Mouse (Mus musculus) A20 (cell line): ENCODE data around the gene Rpl13.

Source experiments
- DNase-seq: peaks from one replicate; pipeline ENCODE4 v3.0.0-alpha.2; 2011; ENCODE audit warnings: low read depth, low spot score

Rpl13 gene

DNA sequence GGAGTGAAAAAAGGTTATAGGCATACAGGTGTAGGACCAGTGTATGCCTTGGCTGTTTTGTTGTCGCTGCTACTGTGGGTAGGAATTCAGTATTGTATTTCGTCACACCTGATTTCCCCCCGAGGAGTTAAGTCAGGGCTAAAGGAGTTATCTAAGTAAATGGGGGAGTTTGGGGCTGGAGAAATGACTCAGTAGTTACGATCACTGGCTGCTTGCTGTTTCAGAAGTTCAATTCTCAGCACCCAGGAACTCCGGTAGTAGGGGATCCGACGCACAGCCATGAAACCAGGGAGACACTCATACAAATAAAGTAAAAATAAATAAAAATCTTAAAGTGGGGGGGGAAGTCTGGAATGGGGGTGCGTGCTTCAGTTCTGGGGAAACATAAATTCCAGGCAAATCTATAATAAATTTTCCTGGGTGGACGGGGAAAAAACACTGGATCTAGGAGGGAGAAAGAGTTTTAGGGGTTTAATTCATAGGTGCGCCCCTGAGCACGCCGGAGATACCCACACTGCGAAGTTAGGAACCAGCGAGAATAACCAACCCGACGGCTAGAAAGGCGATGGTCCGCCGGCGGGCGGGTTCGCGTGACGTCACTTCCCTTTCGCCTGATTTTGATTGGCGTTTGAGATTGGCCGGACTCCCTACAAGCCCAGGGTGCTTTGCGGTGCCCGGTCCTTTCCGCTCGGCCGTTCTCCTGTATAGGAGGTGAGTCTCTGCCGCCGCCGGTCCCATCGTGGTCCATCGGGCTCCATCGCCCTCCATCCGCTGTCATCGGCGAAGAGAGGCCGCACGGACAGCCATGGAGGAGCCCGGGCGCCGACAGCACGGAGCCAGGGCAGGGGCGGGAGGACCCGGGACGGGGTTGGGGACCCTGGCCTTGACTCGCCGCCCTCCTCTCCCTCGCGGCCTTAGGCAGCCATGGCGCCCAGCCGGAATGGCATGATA, at the start of gene Rpl13:
Gene Rpl13 (plus strand): TSS at position 616 of the 951 bp plus-strand sequence.
- peak; percentile 97 for DNase-seq

DNA sequence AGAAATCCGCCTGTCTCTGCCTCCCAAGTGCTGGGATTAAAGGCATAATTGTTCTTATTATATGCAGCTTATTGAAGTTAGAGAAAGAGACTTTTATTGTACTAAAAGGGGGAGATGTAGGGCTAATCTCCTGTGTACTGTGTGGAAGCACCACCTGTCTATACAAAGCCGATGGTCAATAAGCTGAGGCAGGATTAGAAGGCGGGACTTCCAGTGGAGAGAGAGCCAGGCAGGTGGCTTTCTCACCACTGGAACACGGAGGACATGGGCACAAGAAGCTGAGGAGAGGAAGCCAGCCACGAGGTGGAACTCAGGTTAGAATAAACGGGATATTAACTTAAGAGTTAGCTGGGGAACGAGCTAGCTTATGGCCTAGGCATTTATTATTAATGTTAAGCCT, 39.4 kb upstream of the Rpl13 start, which contains the start of gene Spg7:
Gene Spg7 (plus strand): TSS at position 222 of the 400 bp plus-strand sequence.
- DNase-seq: no peak

DNA sequence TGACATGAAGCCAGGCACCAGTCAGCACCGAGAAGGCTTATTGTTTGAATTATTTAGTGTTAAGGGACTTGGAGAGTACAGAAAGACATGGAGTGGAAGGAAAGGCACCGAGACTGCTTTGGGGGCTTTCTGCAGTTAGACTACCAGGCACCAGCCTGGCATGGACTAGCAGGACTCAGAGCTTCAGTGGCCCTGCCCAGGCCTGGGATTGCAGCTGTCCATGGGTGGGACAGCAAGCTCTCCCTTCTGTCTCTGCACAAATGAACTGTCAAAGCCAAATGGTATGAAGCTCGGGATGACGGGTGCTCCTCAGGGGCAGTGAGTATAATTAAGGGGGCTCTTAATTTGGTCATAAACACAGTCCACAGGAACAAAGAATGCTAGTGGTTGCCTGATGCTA, 38.1 kb upstream of the Rpl13 start:
- no peak for DNase-seq

DNA sequence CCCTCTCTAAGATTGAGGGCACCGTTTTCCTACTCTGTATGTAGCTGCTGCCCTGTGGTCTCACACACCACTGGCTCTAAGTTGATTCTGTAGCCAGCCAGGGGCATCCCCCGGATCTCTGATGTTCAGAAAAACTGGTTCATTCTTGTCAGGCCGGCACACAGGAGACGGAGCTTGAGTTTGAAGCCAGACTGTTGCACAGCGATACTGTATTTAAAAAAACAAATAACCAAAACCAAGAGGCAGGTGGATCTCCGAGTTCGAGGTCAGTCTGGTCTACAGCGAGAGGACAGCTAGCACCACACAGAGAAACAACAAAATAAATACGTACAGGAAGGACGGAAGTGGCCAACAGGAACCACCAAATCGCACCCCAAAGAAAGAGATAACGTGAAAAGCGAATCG, 37.3 kb upstream of the Rpl13 start:
- no peak for DNase-seq

DNA sequence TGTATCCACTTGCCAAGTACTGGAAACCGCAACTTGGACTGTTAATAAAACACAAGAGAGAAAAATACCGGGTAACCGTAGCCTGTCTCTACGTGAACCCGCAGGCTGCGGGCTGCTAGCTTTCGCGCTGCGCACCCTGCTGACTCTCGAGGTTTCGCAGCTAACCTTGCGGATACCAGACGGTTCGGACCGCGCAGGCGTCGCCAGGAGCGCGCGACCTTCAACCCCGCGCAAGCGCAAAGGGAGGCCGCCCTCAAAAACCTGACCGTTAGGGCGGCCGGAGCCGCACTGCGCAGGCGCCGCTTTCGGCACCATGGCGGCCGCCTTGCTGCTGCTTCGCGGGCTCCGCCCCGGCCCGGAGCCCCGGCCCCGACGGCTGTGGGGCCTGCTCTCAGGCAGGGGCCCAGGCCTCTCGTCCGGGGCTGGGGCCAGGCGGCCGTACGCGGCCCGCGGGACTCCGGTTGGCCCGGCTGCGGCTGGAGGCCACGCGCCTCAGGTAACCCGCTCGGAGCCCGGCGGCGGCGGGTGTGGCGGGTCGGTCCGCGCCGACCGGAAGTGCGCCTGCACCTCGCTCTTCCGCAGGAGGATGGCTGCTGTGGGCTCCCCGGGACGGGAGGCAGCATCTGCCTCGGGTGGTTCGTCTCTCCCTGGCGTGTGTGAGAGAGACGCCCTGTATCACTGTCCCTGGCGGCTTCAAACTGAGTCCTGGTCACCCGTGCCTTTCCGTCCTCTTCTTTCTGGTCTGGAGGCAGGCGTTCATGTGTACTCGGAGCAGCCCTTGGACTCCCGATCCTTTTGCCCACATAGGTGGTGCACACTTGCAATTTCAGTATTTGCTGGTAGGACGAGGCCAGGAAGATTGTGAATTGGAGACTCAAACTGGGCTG, 36.7 kb upstream of the Rpl13 start:
- peak; percentile 98 for DNase-seq

DNA sequence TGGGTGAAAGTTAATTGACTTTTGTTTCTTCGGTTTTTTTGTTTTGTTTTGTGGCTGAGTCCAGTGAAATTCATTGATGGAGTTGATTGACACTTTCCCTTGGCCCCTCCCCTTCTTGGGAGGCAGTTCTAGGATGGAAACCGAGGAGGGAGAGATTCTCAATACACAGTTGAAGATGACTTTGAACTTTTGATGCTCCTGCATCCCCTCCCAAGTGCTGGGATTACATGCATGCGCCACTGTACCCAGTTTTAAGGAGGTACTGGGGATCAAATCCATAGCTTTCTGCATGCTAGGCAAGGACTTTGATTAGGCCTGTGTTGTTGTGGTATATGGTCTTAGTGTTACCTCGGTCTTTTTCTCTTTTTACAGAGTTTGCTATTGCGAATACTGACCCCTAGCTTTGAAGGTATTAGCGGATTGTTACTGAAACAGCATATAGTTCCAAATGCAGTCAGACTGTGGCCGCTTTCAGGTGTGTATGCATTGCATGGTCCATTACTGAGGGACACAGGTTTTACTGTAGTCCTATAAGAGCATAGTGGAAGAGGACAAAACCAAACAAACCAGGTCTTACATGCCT, 36.0 kb upstream of the Rpl13 start:
- DNase-seq: peak; percentile 61

DNA sequence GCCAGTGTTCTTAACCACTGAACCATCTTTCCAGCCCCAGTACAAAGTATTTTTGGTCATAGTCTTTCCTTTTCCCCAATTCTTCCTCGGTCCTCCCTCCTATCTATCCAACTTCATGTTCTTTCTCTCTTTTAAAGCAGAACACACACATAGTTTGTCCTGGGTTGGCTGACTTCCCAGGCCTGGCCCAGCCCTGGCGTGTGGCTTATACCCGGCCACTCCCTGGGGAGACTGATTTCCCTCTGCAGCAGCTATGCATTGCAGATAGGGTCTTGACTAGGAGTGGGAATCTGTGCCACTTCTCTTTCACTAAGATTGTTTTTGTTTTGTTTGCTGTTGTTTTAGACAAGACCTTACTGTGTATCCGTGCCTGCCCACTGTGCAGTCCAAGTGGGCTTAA, 31.0 kb upstream of the Rpl13 start:
- no peak for DNase-seq

DNA sequence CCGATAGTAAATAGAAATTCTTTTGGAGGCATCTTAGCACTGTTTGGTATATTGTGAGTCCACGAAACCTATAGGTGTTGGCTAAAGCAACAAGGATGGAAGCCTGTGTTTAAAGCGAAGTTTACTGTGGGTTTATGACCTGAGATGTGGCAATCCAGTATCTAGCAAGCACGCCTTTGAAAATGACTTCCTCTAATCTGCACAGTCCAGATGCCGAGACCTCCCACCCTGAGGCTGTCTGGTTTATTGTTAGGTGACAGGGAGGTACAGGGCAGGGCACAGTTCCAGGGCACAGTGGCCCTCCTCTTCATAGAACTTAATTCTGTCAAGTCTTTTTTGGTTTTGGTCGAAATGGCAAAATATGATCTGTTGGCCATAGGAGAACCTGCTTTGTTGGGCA, 24.9 kb upstream of the Rpl13 start:
- no peak for DNase-seq

DNA sequence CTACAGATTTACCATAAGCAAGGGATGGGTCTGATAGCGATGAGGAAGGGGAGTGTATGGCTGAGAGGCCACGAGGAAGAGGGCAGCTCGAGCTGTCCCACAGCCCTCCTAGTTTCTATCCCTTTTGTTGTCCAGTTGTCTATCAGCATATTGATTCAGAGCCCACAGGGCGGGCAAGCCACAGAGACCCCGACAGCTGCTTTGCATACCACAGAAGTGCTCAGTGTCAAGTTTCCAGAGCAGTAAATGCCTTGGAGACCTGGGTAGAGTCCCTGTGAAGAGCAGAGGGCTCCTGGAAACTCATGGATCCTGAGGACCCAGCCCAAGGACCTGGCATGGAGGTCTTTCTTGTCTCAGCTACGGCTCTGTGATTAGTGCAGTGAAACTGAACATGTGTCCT, 19.2 kb upstream of the Rpl13 start:
- DNase-seq: no peak

DNA sequence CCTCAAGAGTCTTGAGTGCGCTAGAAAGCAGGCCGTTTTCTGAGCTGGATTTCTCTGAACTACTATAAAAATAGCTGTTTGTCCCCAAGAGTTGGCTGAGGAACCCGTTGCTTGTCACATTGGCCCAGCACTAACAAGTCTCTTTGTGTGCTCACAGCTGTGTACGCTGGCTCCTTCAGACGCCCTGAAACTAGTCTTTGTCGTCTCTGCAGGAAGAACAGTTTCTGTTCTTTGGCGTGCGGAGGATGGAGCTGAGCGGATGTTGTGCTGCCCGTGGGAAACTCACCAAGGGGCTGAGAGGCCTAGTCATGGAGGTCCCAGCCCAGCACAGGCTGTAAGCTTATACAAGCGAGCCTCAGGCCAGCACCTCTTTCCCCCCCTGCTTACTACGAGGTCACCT, 18.5 kb upstream of the Rpl13 start:
- DNase-seq: no peak

DNA sequence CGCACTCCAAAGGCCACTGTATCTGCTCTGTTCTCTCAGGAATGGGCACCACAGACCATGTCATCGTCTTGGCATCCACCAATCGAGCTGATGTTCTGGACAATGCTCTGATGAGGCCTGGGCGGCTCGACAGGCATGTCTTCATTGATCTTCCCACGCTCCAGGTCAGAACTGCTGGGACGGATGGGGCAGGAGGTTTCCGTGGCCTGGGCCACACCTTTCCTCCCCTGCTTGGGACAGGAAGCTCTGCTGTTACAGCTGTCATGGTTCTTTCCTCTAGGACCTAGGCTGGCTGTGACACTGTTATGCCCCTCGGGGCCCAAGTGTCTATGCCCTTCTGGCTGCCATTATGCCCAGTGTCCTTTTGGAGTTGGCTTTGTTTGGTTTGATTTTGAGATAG, 14.9 kb upstream of the Rpl13 start:
- DNase-seq: no peak

DNA sequence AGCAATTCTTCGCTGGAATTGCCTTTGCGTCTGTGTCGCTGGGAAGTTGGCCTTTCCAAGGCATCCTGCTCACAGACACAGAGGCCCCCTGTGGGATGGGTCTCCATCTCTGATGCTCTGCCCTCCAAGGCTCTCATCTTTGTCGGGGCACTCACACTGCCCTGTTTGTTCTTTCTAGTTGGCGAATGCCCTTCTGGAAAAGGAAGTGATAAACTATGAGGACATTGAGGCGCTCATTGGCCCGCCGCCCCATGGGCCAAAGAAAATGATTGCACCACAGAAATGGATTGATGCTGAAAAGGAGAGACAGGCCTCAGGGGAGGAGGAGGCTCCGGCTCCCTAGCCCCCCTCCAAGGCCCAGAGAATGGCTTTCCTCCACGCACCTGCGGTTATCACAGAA, 4.9 kb upstream of the Rpl13 start:
- DNase-seq: no peak

DNA sequence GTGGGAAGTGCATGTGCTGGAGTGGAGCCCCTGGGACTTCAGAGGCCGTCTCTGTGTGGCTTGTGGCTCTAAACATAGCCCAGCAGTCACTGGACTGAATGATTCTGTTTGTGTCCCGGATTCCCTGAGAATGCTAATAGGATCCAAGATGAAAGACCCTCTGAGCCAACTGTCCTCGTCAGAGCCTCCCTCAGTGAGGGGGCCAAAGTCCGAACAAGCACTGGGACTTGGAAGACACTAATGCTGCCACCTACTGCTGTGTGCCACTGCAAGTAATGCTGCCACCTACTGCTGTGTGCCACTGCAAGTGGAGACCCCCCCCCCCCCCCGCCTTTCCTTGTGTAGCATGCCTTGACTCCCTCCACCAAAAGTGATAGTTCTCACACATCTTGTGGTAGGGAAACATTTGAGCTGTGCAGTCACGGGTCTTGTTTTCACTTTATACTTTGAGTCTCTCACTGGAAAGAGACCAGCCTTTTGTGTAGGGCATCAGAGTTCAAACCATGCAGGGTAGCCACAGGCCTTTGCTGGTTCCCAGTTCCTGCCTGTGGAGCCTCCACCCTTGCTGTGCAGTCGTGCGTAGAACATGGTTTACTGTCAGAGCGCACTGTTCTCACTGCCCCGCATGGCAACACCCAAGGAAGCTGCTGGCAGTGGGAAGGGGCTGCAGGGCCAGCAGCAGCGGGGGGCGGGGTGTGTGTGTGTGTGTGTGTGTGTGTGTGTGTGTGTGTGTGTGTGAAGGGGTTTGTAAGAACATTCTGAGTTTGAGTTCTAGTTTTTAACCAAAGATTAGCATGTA, 4.2 kb upstream of the Rpl13 start:
- DNase-seq: no peak

DNA sequence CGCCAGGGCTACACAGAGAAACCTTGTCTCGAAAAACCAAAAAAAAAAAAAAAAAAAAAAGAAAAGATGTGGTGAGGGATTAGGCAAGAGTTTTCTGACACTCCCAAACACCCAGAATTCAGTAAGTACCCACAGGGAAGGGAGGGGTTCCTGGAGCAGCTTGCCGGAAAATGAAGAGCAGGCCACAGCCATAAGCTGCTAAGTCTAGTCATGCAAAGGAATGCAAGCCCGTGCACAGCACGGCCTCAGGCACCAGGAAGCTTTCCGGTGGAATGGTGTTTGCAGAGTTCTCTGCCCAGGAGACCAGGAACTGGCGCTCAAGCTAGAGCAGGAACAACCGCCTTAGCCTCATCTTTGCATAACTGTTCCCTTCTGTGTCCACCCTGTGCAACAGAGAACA, 1.9 kb upstream of the Rpl13 start:
- no peak for DNase-seq

DNA sequence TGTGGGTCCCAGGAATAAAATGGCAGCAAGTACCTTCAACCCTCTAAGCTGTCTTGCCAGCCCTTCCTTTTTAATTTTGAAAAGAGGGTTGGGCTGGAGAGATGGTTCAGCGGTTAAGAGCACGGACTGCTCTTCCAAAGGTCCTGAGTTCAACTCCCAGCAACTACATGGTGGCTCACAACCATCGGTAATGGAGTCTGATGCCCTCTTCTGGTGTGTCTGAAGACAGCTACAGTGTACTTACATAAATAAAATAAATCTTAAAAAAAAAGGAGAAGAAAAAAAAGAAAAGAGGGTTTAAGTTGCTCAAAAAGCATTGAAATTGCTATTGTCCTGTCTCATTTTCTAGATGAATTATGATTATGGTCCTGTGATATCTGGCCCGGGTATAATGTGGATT, 906 bp upstream of the Rpl13 start:
- DNase-seq: no peak

DNA sequence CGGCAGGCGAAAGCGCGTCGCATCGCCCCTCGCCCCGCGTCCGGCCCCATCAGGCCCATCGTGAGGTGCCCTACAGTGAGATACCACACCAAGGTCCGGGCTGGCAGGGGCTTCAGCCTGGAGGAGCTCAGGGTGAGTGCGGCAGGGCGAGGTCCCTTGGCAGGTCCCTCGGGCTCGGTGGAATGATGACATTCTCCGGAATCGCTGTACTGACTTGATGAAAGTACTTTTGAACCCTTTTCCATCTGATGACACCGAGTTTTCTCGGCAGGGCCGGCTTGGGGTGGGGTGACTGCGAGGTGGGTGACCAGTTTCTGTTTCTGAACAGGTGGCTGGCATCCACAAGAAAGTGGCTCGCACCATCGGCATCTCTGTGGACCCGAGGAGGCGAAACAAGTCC, 705 bp downstream of the Rpl13 start:
- DNase-seq: peak; percentile 19

DNA sequence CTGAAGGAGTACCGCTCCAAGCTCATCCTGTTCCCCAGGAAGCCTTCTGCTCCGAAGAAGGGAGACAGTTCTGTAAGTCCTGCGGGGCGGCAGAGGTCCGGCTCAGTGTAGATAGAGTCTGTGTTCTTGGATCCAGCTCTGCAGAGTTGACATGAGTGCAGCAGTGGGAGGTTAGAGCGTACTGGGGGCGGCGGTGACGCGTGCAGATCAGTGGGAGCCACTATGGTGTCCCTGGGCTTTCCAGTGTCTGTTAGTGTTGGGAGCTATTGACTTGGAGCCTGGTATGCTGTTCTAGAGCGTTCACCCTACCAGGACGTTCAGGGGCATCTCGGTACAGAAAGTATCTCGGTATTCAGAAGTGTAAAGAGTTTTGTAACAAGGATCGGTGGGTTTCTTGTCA, 1.1 kb downstream of the Rpl13 start:
- DNase-seq: peak; percentile 16

DNA sequence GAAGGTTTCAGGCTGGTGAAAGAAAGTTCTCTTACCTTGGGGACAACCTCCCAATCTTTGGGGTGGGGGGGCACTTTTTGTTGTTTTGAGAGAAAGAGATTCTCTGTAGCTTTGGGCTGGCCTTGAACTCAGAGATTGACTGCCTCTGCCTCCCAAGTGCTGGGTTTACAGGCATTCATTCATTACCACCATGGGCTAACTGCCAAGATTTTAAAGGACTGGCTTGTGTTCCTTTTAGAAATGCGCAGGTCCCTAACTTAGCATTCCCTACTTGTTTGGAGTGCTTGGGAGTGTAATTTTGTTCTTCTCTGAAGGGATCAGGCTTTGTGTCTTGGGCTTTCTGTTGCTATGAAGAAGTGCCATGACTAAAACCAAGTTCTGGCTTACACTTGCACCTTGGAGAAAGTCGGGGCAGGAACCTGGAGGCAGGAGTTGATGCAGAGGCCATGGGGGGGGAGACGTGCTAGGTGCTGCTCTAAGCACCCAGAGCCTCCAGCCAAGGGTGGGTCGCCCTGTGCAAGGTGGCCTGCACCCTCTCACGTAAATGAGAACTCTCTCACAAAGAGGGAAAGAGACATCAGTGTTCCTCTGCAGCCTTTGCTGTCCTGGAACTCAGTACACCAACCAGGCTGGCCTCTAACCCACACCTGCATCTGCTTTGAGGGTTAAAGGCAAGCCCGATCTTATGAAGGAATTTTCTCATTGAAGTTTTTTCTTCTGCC, 2.1 kb downstream of the Rpl13 start:
- no peak for DNase-seq

DNA sequence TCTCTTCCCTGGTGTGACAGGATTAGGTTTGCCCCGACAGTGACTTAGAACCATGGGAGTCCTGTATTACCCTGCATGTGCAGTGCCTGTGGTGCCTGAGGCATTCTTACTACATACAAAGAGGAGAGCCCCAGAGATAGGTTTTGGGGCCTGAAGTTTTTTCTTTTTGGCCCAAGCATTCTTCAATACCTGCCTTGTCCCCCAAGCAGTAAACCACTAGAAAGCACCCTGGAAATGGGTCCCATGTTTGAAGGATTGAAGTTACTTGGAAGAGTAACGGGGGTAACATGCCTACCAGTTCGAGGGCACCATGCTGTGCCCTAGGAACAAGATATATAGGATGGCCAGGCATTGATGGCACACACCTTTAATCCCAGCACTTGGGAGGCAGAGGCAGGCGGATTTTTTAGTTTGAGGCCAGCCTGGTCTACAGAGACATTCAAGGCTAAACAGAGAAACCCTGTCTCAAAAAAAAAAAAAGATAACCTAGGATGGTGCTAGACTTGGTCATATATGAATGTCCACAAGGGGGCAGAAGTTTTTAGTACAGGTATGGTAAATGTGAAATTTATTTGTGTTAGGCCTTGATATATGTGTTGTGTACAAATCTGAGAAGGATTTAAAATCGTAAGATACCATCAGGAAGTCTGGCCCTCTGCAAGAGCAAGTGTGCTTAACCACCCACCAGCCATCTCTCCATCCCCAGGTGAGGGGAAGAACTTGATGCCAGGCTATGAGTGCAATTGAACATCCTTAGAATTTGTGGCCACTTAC, 3.6 kb downstream of the Rpl13 start:
- DNase-seq: peak; percentile 77

DNA sequence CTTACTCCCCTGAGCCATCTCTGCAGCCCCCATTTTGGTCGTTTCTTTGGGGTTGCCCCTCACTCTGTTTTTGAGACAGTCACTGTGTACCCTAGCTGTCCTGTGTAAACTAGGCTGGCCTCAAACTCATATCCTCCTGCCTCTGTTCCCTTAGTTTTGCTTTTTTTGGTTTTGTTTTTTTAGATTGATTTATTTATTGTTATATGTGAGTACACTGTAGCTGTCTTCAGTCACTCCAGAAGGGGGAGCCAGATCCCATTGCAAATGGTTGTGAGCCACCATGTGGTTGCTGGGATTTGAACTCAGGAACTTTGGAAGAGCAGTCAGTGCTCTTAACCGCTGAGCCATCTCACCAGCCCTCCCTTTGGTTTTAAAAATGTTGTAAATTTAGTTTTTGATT, 4.4 kb downstream of the Rpl13 start:
- DNase-seq: peak; percentile 51
